Mouse (Mus musculus) layer of hippocampus, adult 9-11 months (tissue): ENCODE measurements around the gene Alyref.

Experiments used
- DNase-seq: peaks from one replicate; pipeline ENCODE4 v3.0.0; 2022

The Alyref gene

GRCm38 (mm10) chr11:120625152-120625775 is 27.1 kb upstream of the Alyref start, which contains the start of gene Sirt7:
TSS of gene Sirt7 (minus strand) at chr11:120625240.
- DNase-seq = no peak

- DNase-seq = peak; percentile 84
These were observed 26.5 kb upstream of the Alyref start for GRCm38 (mm10) chr11:120624680-120625111.

- no peak for DNase-seq
These were observed 26.0 kb upstream of the Alyref start for GRCm38 (mm10) chr11:120623961-120624679.

- no peak for DNase-seq
These were observed 24.6 kb upstream of the Alyref start for GRCm38 (mm10) chr11:120622805-120623204.

GRCm38 (mm10) chr11:120620195-120620594 is 22.0 kb upstream of the Alyref start:
- DNase-seq = no peak

GRCm38 (mm10) chr11:120618619-120619535 is 20.7 kb upstream of the Alyref start:
- DNase-seq = no peak

- peak; percentile 92 for DNase-seq
These were observed 19.5 kb upstream of the Alyref start, which contains the start of gene Pcyt2 for GRCm38 (mm10) chr11:120617519-120618112. TSS of gene Pcyt2 (minus strand) at chr11:120617936.

GRCm38 (mm10) chr11:120616617-120617294 is 18.6 kb upstream of the Alyref start:
- no peak for DNase-seq

- DNase-seq = no peak
These were observed 17.5 kb upstream of the Alyref start for GRCm38 (mm10) chr11:120615606-120616203.

- no peak for DNase-seq
These were observed 17.0 kb upstream of the Alyref start for GRCm38 (mm10) chr11:120615167-120615566.

- no peak for DNase-seq
These were observed 15.8 kb upstream of the Alyref start for GRCm38 (mm10) chr11:120613976-120614375.

- no peak for DNase-seq
These were observed 15.4 kb upstream of the Alyref start for GRCm38 (mm10) chr11:120613481-120613972.

GRCm38 (mm10) chr11:120612763-120613162 is 14.6 kb upstream of the Alyref start:
- no peak for DNase-seq

GRCm38 (mm10) chr11:120610477-120611046 is 12.4 kb upstream of the Alyref start:
- no peak for DNase-seq

GRCm38 (mm10) chr11:120609250-120609649 is 11.1 kb upstream of the Alyref start:
- DNase-seq = peak; percentile 11

- DNase-seq = no peak
These were observed 10.3 kb upstream of the Alyref start, which contains the start of gene Npb for GRCm38 (mm10) chr11:120608241-120609034. TSS of gene Npb (plus strand) at chr11:120608477.

- DNase-seq = no peak
These were observed 8.6 kb upstream of the Alyref start for GRCm38 (mm10) chr11:120606764-120607163.

- no peak for DNase-seq
These were observed 7.5 kb upstream of the Alyref start for GRCm38 (mm10) chr11:120605667-120606066.

- no peak for DNase-seq
These were observed 5.4 kb upstream of the Alyref start for GRCm38 (mm10) chr11:120603545-120603944.

GRCm38 (mm10) chr11:120600716-120601115 is 2.6 kb upstream of the Alyref start:
- no peak for DNase-seq
